9 mouse cellular contexts compared by ENCODE assay signal in genomic region chr3:94479564-94479963, GRCm38 (mm10). TPM values are rescaled to one million over a fixed set of nuclear protein-coding genes. Genes with fewer than 3 reads are reported as not detected.
DNase-seq lines count a peak whose midpoint lies in the region; ATAC-seq and TF ChIP-seq lines count a peak whose summit lies in the region.
"Had no signal": no experiment of that assay in that cellular context is flagged by ENCODE, and none has a peak within 500 bp of the region (broad histone marks: within the 10 kb centered on the region; RNA-seq: fewer than 3 reads in every experiment).

No protein-coding gene starts in this region.

- 0 out of 2 replicates have a peak, but pooled peaks cover 4% of the 10 kb centered on the region for H3K4me1 ChIP-seq in lung, embryonic 16.5 days (replicated peaks; ENCODE audit: control insufficient read depth, insufficient read depth, low read length)
- H3K4me1 ChIP-seq in forebrain, embryonic 10.5 days, result peaks cover 88% of the 10 kb centered on the region
- 0 out of 2 replicates have a peak, but pooled peaks cover 9% of the 10 kb centered on the region for H3K4me1 ChIP-seq in intestine, embryonic 14.5 days (replicated peaks; ENCODE audit: control insufficient read depth, insufficient read depth, low read length)
- H3K4me1 ChIP-seq in olfactory bulb, adult 2 months (ENCODE audit: control insufficient read depth, insufficient read depth, low read length), result peaks cover 50% of the 10 kb centered on the region

- no peak for DNase-seq in lung, postnatal 36 days
- DNase-seq in forebrain, embryonic 10.5 days (ENCODE audit: extremely low spot score, low spot score), result no peak
- DNase-seq in intestine, embryonic 14.5 days (ENCODE audit: low spot score), result peak; percentile 76
- DNase-seq in adrenal gland, postnatal 25 days, result no peak
- DNase-seq in T-cell, adult 2 months (ENCODE audit: low spot score), result no peak

- no peak for ATAC-seq in lung, embryonic 16.5 days (ENCODE audit: low read depth)
- no peak for ATAC-seq in intestine, embryonic 14.5 days (replicated peaks; ENCODE audit: low FRiP score, low TSS enrichment, low read depth)

- no peak overlapping the region for H3K9ac ChIP-seq in lung, embryonic 16.5 days (ENCODE audit: low read length)
- H3K9ac ChIP-seq in intestine, embryonic 14.5 days (ENCODE audit: low read length), result no peak overlapping the region

- no peak overlapping the region for H3K27ac ChIP-seq in lung, embryonic 16.5 days (ENCODE audit: low read length)
- H3K27ac ChIP-seq in forebrain, embryonic 10.5 days, result peak overlapping the region; percentile 86; the same call in 1 of the 2 replicates
- no peak overlapping the region for H3K27ac ChIP-seq in intestine, embryonic 14.5 days (ENCODE audit: low read depth)
- peak overlapping the region; percentile 96 for H3K27ac ChIP-seq in olfactory bulb, adult 2 months (ENCODE audit: insufficient read depth, low read depth, low read length)

- TF ChIP-seq CTCF in olfactory bulb, adult 2 months (IDR thresholded peaks at IDR 0.05; ENCODE audit: insufficient read depth, low read depth, low read length), result no peak

- H3K9me3 ChIP-seq in lung, embryonic 16.5 days (ENCODE audit: control insufficient read depth, low read length), result no peaks in the 10 kb centered on the region
- H3K9me3 ChIP-seq in forebrain, embryonic 10.5 days, result no peaks in the 10 kb centered on the region
- no peaks in the 10 kb centered on the region for H3K9me3 ChIP-seq in intestine, embryonic 14.5 days (ENCODE audit: control insufficient read depth, low read length)

- H3K36me3 ChIP-seq in lung, embryonic 16.5 days (ENCODE audit: control insufficient read depth, insufficient read depth, low read length), result no peaks in the 10 kb centered on the region
- H3K36me3 ChIP-seq in forebrain, embryonic 10.5 days (replicated peaks), result no peaks in the 10 kb centered on the region
- H3K36me3 ChIP-seq in intestine, embryonic 14.5 days (ENCODE audit: control insufficient read depth, insufficient read depth, low read length), result no peaks in the 10 kb centered on the region

- TF ChIP-seq POLR2A in olfactory bulb, adult 2 months (IDR thresholded peaks at IDR 0.05; ENCODE audit: insufficient read depth, low read depth, low read length), result no peak

- H3K4me2 ChIP-seq in lung, embryonic 16.5 days (ENCODE audit: low read depth, low read length), result peak overlapping the region; percentile 36; the same call in 1 of the 2 replicates
- peak overlapping the region; percentile 38 for H3K4me2 ChIP-seq in intestine, embryonic 14.5 days (ENCODE audit: low read length)

- H3K4me3 ChIP-seq in lung, embryonic 16.5 days (ENCODE audit: low read length), result no peak overlapping the region; the same call in 1 of the 2 replicates
- peak overlapping the region; percentile 59 for H3K4me3 ChIP-seq in forebrain, embryonic 10.5 days
- H3K4me3 ChIP-seq in intestine, embryonic 14.5 days (ENCODE audit: low read depth, low read length), result peak overlapping the region; percentile 16
- H3K4me3 ChIP-seq in olfactory bulb, adult 2 months (ENCODE audit: insufficient read depth, low read depth, low read length), result peak overlapping the region; percentile 78

- 4% methylated on average over 11 of the region's 11 CpGs for WGBS in lung, embryonic 16.5 days
- 7% methylated on average over 11 of the region's 11 CpGs for WGBS in forebrain, embryonic 10.5 days
- WGBS in intestine, embryonic 14.5 days, result 3% methylated on average over 11 of the region's 11 CpGs
- 7% methylated on average over 11 of the region's 11 CpGs for WGBS in olfactory bulb, adult 2 months

- H3K27me3 ChIP-seq in lung, embryonic 16.5 days (ENCODE audit: control insufficient read depth, insufficient read depth, low read depth, low read length), result peaks cover 2% of the 10 kb centered on the region; the same call in 1 of the 2 replicates
- peaks cover 43% of the 10 kb centered on the region for H3K27me3 ChIP-seq in forebrain, embryonic 10.5 days (ENCODE audit: poor library complexity, severe bottlenecking)
- peaks cover 7% of the 10 kb centered on the region; the same call in 1 of the 2 replicates for H3K27me3 ChIP-seq in intestine, embryonic 14.5 days (replicated peaks; ENCODE audit: control insufficient read depth, insufficient read depth, low read length)

RNA-seq across cellular contexts. Expression of gene Riiad1, which starts 0.6 kb away (rescaled TPM):
- 16.1 and 28.1 TPM in 2 replicates for polyA plus RNA-seq in lung, embryonic 16.5 days (2015; fragmentation: Nextera tagmentation; extraction: Ambion mirVana)
- 6.0 and 6.9 TPM in 2 replicates for polyA plus RNA-seq in forebrain, embryonic 10.5 days (2016; fragmentation: Nextera tagmentation; extraction: Ambion mirVana)
- polyA plus RNA-seq in intestine, embryonic 14.5 days (2014; fragmentation: Nextera tagmentation; extraction: Ambion mirVana), result 8.1 and 9.3 TPM in 2 replicates
- polyA plus RNA-seq in olfactory bulb, adult 2 months (2012; ENCODE audit: insufficient read depth, insufficient read length, low replicate concordance, missing spikeins), result not detected in 2 replicates
- 2.2 and 4.0 TPM in 2 replicates for total RNA-seq in adrenal gland, postnatal 25 days (2021)

RNA-seq across cellular contexts. Expression of gene Celf3, which starts 1.5 kb away (rescaled TPM):
- polyA plus RNA-seq in lung, embryonic 16.5 days (2015; fragmentation: Nextera tagmentation; extraction: Ambion mirVana), result 2.3 and 3.3 TPM in 2 replicates
- 34.7 and 46.8 TPM in 2 replicates for polyA plus RNA-seq in forebrain, embryonic 10.5 days (2016; fragmentation: Nextera tagmentation; extraction: Ambion mirVana)
- 47.7 and 54.3 TPM in 2 replicates for polyA plus RNA-seq in intestine, embryonic 14.5 days (2014; fragmentation: Nextera tagmentation; extraction: Ambion mirVana)
- polyA plus RNA-seq in olfactory bulb, adult 2 months (2012; ENCODE audit: insufficient read depth, insufficient read length, low replicate concordance, missing spikeins), result 386 TPM in 1 of 2 replicates, not detected in the other
- 17.7 and 28.0 TPM in 2 replicates for total RNA-seq in adrenal gland, postnatal 25 days (2021)
- polyA plus RNA-seq: spleen, adult 2 months had no signal

RNA-seq across cellular contexts. Expression of gene Oaz3, which starts 35.8 kb away (rescaled TPM):
- polyA plus RNA-seq in lung, embryonic 16.5 days (2015; fragmentation: Nextera tagmentation; extraction: Ambion mirVana), result 0.31 and 0.49 TPM in 2 replicates
- 0.62 and 0.81 TPM in 2 replicates for polyA plus RNA-seq in forebrain, embryonic 10.5 days (2016; fragmentation: Nextera tagmentation; extraction: Ambion mirVana)
- 0.26 and 0.51 TPM in 2 replicates for polyA plus RNA-seq in intestine, embryonic 14.5 days (2014; fragmentation: Nextera tagmentation; extraction: Ambion mirVana)
- polyA plus RNA-seq in olfactory bulb, adult 2 months (2012; ENCODE audit: insufficient read depth, insufficient read length, low replicate concordance, missing spikeins), result not detected in 2 replicates
- not detected in 2 replicates for total RNA-seq in adrenal gland, postnatal 25 days (2021)
- total RNA-seq: layer of hippocampus, adult 18-20 months had no signal
- polyA plus RNA-seq: spleen, adult 2 months had no signal

RNA-seq across cellular contexts. Expression of gene Mrpl9, which starts 36.4 kb away (rescaled TPM):
- polyA plus RNA-seq in lung, embryonic 16.5 days (2015; fragmentation: Nextera tagmentation; extraction: Ambion mirVana), result 58.8 and 59.8 TPM in 2 replicates
- polyA plus RNA-seq in forebrain, embryonic 10.5 days (2016; fragmentation: Nextera tagmentation; extraction: Ambion mirVana), result 70.9 and 74.5 TPM in 2 replicates
- 73.2 and 76.2 TPM in 2 replicates for polyA plus RNA-seq in intestine, embryonic 14.5 days (2014; fragmentation: Nextera tagmentation; extraction: Ambion mirVana)
- not detected in 2 replicates for polyA plus RNA-seq in olfactory bulb, adult 2 months (2012; ENCODE audit: insufficient read depth, insufficient read length, low replicate concordance, missing spikeins)
- 69.6 and 71.6 TPM in 2 replicates for total RNA-seq in adrenal gland, postnatal 25 days (2021)

Comparison
In these comparisons a context has a peak if more than half of its experiments do, and no peak if none do; other contexts are left out.
1. H3K27ac ChIP-seq: peak in forebrain, embryonic 10.5 days (single experiment) and olfactory bulb, adult 2 months (single experiment); none in lung, embryonic 16.5 days (single experiment) and intestine, embryonic 14.5 days (single experiment).